Mouse (Mus musculus): ENCODE measurements around the gene Smpd4.
A peak's percentile ranks its signal among the peaks of the same experiment; 100 is the strongest.

GRCm38 (mm10) chr16:17583064-17583463, 36.1 kb upstream of the Smpd4 start, which contains the start of gene Slc7a4:
- TF ChIP-seq POLR2A (IDR thresholded peaks at IDR 0.05; ENCODE audit: low read depth, low read length), result no peak
- TF ChIP-seq CTCF (IDR thresholded peaks at IDR 0.05; ENCODE audit: extremely low read depth, insufficient read depth, insufficient read length, insufficient replicate concordance), result peak; percentile 13; the same call in 1 of the 2 replicates
